Mouse (Mus musculus) embryo, embryonic 11.5 days (tissue): ENCODE results near the gene D430041D05Rik.

Source experiments
- DNase-seq: peaks from one replicate; pipeline ENCODE4 v3.0.0-alpha.2; 2012; ENCODE audit warnings: low read depth, low spot score

D430041D05Rik gene

GRCm38 (mm10) chr2:104197281-104197680 is 213.5 kb downstream of the D430041D05Rik start:
- DNase-seq = no peak

- no peak for DNase-seq
These were observed 218.2 kb downstream of the D430041D05Rik start for GRCm38 (mm10) chr2:104192401-104193141.

DNA sequence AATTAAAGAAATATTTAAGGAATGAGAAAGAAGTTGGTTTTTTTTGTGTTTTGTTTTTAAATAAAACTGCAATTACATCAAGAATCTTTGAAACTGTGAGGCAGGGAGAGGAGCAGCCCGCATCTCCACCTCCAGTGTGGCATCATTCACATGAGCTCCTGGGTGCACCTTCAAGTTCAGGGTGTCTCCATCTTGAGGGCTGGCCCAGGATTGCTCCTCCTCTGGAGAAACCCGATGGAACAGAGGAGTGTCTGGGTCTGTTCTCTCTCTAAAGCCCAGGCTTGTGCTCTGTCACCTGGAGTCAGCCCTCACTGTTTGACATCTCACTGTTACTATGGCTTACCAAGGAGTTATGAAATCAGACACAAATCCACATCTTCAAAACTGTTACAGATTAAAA is 219.1 kb downstream of the D430041D05Rik start:
- DNase-seq = no peak

GRCm38 (mm10) chr2:104188859-104189258 is 222.0 kb downstream of the D430041D05Rik start:
- no peak for DNase-seq

- DNase-seq = no peak
These were observed 223.7 kb downstream of the D430041D05Rik start for GRCm38 (mm10) chr2:104187073-104187472.

GRCm38 (mm10) chr2:104185616-104186015 is 225.2 kb downstream of the D430041D05Rik start:
- no peak for DNase-seq

DNA sequence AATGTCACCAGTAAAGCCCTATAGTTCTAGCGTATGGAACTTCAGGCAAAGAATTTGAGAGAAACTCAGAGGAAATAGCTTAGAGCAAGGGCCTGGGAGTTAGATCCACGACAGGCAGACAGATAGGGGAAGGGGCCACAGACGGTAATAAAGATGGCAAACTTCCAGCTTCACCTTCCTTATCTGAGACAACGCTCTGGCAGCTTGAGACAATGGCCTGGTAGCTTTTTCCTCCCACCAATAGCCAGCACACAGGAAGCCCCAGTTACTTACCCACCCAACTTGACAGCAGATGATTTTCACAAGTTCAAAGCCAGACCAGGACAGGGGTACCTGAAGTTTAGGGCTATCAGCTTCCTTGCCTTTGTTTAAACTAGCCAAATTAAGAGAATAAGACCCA is 226.5 kb downstream of the D430041D05Rik start:
- no peak for DNase-seq

- DNase-seq = no peak
These were observed 227.5 kb downstream of the D430041D05Rik start for GRCm38 (mm10) chr2:104183246-104183845.

DNA sequence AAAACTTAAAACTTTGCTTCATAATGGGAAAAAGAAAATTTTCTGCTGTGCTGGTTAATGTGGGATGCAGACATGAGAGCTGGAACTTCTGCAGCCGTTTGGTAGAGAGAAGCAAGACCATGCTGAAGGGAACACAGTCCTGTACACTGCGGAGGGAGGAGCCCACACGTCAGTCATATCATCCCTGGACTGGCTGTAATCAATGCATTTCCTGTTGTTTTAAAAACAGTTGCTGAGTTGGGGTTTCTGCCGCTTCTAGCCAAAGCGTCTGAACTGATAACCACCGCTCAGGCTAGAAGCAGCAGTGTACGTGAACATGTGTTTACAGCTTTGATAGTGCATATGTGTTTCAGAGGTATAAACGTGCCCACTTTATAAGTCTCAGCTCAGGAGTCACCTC is 231.2 kb downstream of the D430041D05Rik start:
- DNase-seq = no peak

DNA sequence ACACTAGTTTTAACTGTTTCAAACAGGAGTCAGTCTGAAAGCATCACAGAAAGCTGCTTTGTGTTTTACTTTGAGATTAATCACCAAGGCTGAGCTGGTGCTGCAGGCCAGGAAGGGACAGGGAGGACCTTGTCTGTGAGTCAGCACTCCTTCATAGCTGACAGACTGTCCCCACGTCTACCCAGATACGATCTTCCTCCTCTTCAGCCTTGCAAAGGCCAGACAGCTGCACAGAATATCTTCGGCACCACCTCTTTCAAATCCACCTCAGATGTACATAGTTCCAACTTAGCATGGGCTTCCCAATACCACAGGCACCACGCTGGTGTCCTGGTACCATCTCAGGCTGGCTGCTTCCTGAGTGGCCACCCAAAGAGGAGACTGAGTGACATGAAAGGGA is 232.6 kb downstream of the D430041D05Rik start:
- DNase-seq = no peak

GRCm38 (mm10) chr2:104176979-104177704 is 233.7 kb downstream of the D430041D05Rik start:
- no peak for DNase-seq

GRCm38 (mm10) chr2:104176166-104176978 is 234.4 kb downstream of the D430041D05Rik start:
- DNase-seq = no peak

DNA sequence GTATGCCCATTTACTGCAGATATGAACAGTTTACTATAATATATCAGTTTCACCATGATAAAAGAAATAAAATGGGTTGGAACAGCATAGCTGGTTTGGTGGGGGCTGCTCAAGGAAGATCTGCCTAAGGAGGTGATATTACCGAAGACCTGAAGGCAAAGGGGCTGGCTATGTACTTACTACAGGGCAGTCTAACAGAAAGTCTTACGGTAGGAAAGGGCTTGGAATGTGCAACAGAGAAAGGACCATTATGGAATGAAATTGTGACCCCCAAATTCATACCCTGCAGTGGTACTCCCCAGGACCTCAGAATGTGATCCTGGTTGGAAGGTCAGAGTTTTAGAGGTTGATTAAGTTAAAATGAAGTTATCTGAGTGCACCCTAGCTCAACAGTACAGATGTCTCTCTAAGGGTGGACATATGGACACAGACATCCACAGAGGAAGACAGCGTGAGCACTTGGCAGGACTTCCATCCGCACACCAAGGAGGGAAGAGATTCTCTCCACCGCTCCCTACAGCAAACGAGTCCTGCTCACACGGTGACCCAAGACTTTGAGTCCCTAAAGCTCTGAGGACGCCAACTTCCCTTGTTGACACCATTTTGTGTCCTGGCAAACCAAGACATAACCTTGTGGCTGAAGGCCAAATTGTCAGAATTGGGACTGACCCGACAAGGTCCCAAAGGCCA is 235.2 kb downstream of the D430041D05Rik start:
- DNase-seq = no peak

GRCm38 (mm10) chr2:104173431-104173830 is 237.4 kb downstream of the D430041D05Rik start:
- DNase-seq = no peak

- no peak for DNase-seq
These were observed 238.0 kb downstream of the D430041D05Rik start for GRCm38 (mm10) chr2:104172695-104173348.

GRCm38 (mm10) chr2:104168186-104168896 is 242.5 kb downstream of the D430041D05Rik start:
- DNase-seq = no peak

- no peak for DNase-seq
These were observed 243.0 kb downstream of the D430041D05Rik start for GRCm38 (mm10) chr2:104167765-104168164.

DNA sequence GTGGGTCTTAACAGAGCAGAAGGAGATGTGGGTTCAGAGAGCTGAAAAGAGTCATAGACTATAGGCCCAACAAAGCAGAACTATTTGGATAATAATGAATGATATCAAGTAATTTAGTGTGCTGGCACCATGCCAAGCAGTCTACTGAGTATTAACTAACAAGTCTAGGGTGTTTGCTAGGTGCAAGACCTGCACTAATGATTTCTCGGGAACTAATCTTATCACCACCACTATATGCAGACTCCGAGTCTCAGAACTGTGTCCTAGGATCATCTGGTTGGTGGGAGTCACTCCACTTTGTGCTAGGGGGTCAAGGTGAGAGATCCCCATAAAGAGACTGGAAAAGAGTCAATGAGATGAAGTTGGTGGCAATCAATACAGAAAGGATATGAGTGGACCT is 245.2 kb downstream of the D430041D05Rik start:
- no peak for DNase-seq

GRCm38 (mm10) chr2:104163978-104164487 is 246.8 kb downstream of the D430041D05Rik start:
- DNase-seq = no peak

- no peak for DNase-seq
These were observed 247.4 kb downstream of the D430041D05Rik start for GRCm38 (mm10) chr2:104163418-104163817.
